Mouse (Mus musculus) small intestine, adult 2 months (tissue): Measurements from ENCODE around the gene Shc4. TPM values are rescaled to one million over a fixed set of nuclear protein-coding genes. Genes with fewer than 3 reads are reported as not detected.

Source experiments
- H3K27ac ChIP-seq: fragments of 200-500 bp; 2 replicates; pipeline ENCODE4 v1.5.1; 2012; ENCODE audit warnings: low read depth, low read length, control low read depth, inconsistent platforms; ENCODE audit not compliant: insufficient read depth
- H3K27me3 ChIP-seq: fragments of 200-500 bp; 2 replicates; pipeline ENCODE4 v1.6.1; 2012; ENCODE audit warnings: mild to moderate bottlenecking, moderate library complexity, low read length, inconsistent platforms; ENCODE audit not compliant: control insufficient read depth, insufficient read depth
- H3K36me3 ChIP-seq: fragments of 200-500 bp; 2 replicates; pipeline ENCODE4 v1.6.1; 2012; ENCODE audit warnings: mild to moderate bottlenecking, low read length, control low read depth, inconsistent platforms; ENCODE audit not compliant: control insufficient read depth, insufficient read depth
- H3K4me1 ChIP-seq: fragments of 200-500 bp; 2 replicates; pipeline ENCODE4 v1.6.1; 2012; ENCODE audit warnings: low read length, inconsistent platforms, mixed read lengths; ENCODE audit not compliant: control insufficient read depth, insufficient read depth, insufficient read length
- H3K4me3 ChIP-seq: fragments of 200-500 bp; 2 replicates; pipeline ENCODE4 v1.5.1; 2012; ENCODE audit warnings: low read depth, mild to moderate bottlenecking, control low read depth, inconsistent platforms, low read length, moderate library complexity
- CTCF ChIP-seq: fragments of 200-500 bp; IDR thresholded peaks from 2 replicates; pipeline ENCODE4 v1.5.1; 2012; ENCODE audit warnings: low read depth, mild to moderate bottlenecking, control low read depth, inconsistent platforms, low read length, moderate library complexity, mixed read lengths; ENCODE audit not compliant: insufficient replicate concordance, insufficient read length; ENCODE audit errors: extremely low read depth
- POLR2A ChIP-seq: fragments of 200-500 bp; IDR thresholded peaks from 2 replicates; pipeline ENCODE4 v1.6.1; 2012; ENCODE audit warnings: low read depth, mild to moderate bottlenecking, control low read depth, inconsistent platforms, low read length, moderate library complexity
- WGBS: fragments of 180-500 bp; shearing (Covaris S2); methylation state at CpG from one replicate; pipeline ENCODE4 v1.1.7; 2018; 5-methylcytosine and 5-hydroxymethylcytosine counted together
- polyA plus RNA-seq: library from polyadenylated mRNA; depleted of rRNA; stranded (reverse); fragments of >200 nt; gene quantifications from 2 replicates; pipeline ENCODE4 v1.2.3, GENCODE M21; 2012

The Shc4 gene
- polyA plus RNA-seq, 1 experiment, result 0.13 TPM

DNA sequence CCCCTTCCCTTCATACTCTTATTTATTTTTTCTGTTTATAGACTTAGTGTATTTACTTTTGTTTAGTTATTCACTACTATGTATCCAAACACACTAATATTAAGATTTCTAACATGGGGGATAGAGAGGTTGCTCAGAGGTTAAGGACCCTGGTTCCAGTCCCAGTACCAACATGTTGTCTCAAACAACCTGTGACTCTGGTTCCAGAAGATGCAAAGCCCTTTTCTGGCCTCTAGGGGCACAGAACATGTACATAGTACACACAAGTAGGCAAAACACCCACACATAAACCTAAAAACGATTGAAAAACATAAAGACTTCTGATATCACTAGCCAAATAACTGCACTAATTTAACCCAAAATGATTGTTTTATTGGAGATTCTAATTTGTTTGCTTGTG, 53.1 kb downstream of the Shc4 start:
- H3K4me3 ChIP-seq, result no peak overlapping the region
- TF ChIP-seq POLR2A, result no peak
- TF ChIP-seq CTCF, result no peak
- H3K27ac ChIP-seq, result no peak overlapping the region
- 27% methylated on average over 1 of the region's 1 CpGs for WGBS
- H3K27me3 ChIP-seq, result no peaks in the 10 kb centered on the region
- no peaks in the 10 kb centered on the region for H3K36me3 ChIP-seq
- H3K4me1 ChIP-seq, result peaks cover 3% of the 10 kb centered on the region

- peaks cover 3% of the 10 kb centered on the region for H3K4me1 ChIP-seq
- TF ChIP-seq CTCF, result no peak
- no peak for TF ChIP-seq POLR2A
- H3K4me3 ChIP-seq, result no peak overlapping the region
- 74% methylated on average over 7 of the region's 7 CpGs for WGBS
- no peak overlapping the region for H3K27ac ChIP-seq
- no peaks in the 10 kb centered on the region for H3K36me3 ChIP-seq
- no peaks in the 10 kb centered on the region for H3K27me3 ChIP-seq
Measured at GRCm38 (mm10) chr2:125667721-125668120, 56.2 kb downstream of the Shc4 start.

DNA sequence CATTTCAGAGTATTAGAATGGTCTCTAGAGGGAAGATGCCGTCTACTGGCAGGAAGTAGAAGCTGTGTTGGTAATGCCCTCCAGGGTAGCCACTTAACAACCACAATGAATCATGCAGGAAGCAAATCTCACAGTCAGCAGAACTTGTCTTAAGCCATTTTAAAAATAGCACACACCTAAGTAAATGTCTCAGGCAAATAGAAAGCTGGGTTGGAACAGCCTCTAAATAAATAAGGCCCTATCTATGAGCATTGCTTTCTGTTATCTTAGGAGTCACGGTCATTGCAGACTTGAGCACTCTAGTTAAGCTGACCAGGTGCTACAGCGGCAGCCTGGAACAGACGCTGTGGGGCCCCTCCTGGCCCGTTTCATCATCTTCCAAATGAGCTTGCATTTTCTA, 56.8 kb downstream of the Shc4 start:
- WGBS, result 11% methylated on average over 5 of the region's 5 CpGs
- no peak for TF ChIP-seq POLR2A
- no peak for TF ChIP-seq CTCF
- H3K27me3 ChIP-seq, result no peaks in the 10 kb centered on the region
- H3K4me1 ChIP-seq, result no peaks in the 10 kb centered on the region
- H3K36me3 ChIP-seq, result no peaks in the 10 kb centered on the region
- H3K4me3 ChIP-seq, result no peak overlapping the region
- no peak overlapping the region for H3K27ac ChIP-seq

DNA sequence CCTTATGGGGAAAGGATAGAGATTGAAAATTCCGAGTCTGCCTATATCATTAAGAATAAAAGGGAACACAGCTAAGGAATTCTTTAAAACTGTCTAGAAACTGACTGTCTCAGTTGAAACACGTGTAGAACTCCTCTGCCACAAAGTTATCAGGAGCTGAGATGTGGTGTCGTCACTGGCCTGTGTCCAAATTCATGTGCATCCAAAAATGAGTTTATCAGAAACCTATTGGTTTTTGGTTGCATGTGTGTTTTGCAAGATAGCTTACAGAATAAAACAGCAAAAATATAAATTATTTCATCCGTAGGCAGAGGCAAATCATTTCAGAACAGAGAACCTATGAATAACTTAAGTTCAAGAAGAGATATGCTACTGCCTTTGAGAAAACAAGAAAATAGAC, 57.3 kb downstream of the Shc4 start:
- Histone ChIP-seq H3K27ac (no peak overlapping the region), H3K36me3 (no peaks in the 10 kb centered on the region), H3K27me3 (no peaks in the 10 kb centered on the region), H3K4me1 (no peaks in the 10 kb centered on the region), H3K4me3 (no peak overlapping the region)
- WGBS, result 64% methylated on average over 4 of the region's 4 CpGs
- TF ChIP-seq CTCF (no peak), POLR2A (no peak)

DNA sequence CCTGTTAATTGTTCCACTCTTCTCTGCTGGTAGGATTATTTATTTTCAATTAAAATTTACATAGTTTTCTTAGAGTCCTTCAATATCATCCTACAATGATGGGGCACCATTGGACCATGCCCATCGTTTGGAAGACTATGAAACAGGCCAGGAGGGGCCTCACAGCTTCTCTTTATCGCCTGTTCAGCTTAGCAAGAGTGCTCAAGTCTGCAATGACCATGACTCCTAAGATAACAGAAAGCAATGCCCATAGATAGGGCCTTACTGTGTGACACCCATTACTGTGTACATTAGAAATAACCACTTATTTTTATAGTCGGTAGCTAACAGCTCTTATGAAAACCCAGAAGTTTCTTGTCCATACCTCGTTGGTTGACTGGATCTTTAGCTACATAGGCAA, 58.0 kb downstream of the Shc4 start:
- Histone ChIP-seq H3K27ac (no peak overlapping the region), H3K4me3 (no peak overlapping the region), H3K27me3 (no peaks in the 10 kb centered on the region), H3K4me1 (no peaks in the 10 kb centered on the region), H3K36me3 (no peaks in the 10 kb centered on the region)
- 71% methylated on average over 4 of the region's 4 CpGs for WGBS
- TF ChIP-seq POLR2A (no peak), CTCF (no peak)

DNA sequence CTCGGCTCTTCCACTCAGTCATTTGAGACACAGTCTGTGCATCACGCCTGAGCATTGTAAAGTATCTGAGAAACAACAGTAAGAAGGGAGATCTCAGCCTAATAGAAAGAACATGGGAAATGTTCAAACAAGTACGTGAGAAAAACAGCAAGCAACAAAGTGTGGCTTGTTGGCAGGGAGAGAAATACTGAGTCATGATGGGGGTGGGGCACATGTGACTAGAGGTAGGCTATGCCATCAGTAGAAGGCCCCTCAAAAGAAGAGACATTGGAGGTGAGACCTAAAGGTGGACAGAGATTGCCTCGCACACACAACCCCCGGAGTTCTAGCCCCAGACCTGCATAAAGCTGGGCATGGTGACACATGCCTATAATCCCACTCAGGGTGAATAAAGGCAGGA, 58.7 kb downstream of the Shc4 start:
- 89% methylated on average over 5 of the region's 5 CpGs for WGBS
- Histone ChIP-seq H3K4me1 (no peaks in the 10 kb centered on the region), H3K27me3 (no peaks in the 10 kb centered on the region), H3K36me3 (no peaks in the 10 kb centered on the region), H3K4me3 (no peak overlapping the region), H3K27ac (no peak overlapping the region)
- TF ChIP-seq POLR2A, result no peak
- TF ChIP-seq CTCF, result no peak

- Histone ChIP-seq H3K27me3 (no peaks in the 10 kb centered on the region), H3K36me3 (no peaks in the 10 kb centered on the region), H3K27ac (no peak overlapping the region), H3K4me3 (no peak overlapping the region), H3K4me1 (no peaks in the 10 kb centered on the region)
- TF ChIP-seq CTCF (no peak), POLR2A (no peak)
- 86% methylated on average over 3 of the region's 3 CpGs for WGBS
Measured at GRCm38 (mm10) chr2:125662517-125662916, 61.4 kb downstream of the Shc4 start.

GRCm38 (mm10) chr2:125661156-125661555, 62.8 kb downstream of the Shc4 start:
- WGBS, result 75% methylated on average over 4 of the region's 4 CpGs
- TF ChIP-seq POLR2A, result no peak
- no peak for TF ChIP-seq CTCF

More at GRCm38 (mm10) chr2:125661156-125661555, 62.8 kb downstream of the Shc4 start:
- Histone ChIP-seq H3K27ac (no peak overlapping the region), H3K36me3 (no peaks in the 10 kb centered on the region), H3K27me3 (no peaks in the 10 kb centered on the region), H3K4me3 (no peak overlapping the region), H3K4me1 (no peaks in the 10 kb centered on the region)
